Mouse (Mus musculus): ENCODE results near the gene Gucy2g. TPM values are rescaled to one million over a fixed set of nuclear protein-coding genes. Genes with fewer than 3 reads are reported as not detected.
A peak's percentile ranks its signal among the peaks of the same experiment; 100 is the strongest.
"Not testable (repeated sequence)": the region's sequence is repeated elsewhere in the genome, so short reads cannot be mapped to it uniquely, and the experiment has no call there.

Gucy2g gene
- total RNA-seq, 4 experiments from 2014 or later: not detected

- DNase-seq: no peak
Measured at GRCm38 (mm10) chr19:55162271-55162670, 78.8 kb downstream of the Gucy2g start.

GRCm38 (mm10) chr19:55159826-55160225 lies 81.2 kb downstream of the Gucy2g start:
- DNase-seq: no peak

GRCm38 (mm10) chr19:55158606-55159005 lies 82.4 kb downstream of the Gucy2g start:
- DNase-seq: peak; percentile 31

- no peak for DNase-seq
Measured at GRCm38 (mm10) chr19:55157029-55157428, 84.0 kb downstream of the Gucy2g start.

- DNase-seq: no peak
Measured at GRCm38 (mm10) chr19:55152983-55153382, 88.1 kb downstream of the Gucy2g start.

GRCm38 (mm10) chr19:55152274-55152673 lies 88.8 kb downstream of the Gucy2g start:
- not testable (repeated sequence) for DNase-seq

- DNase-seq: no peak
Measured at GRCm38 (mm10) chr19:55149646-55150045, 91.4 kb downstream of the Gucy2g start.

GRCm38 (mm10) chr19:55148109-55148508 lies 92.9 kb downstream of the Gucy2g start:
- no peak for DNase-seq

Small RNA genes lying within 50 kb of the gene (microRNA-seq; reads per million reads assigned to microRNA genes)
- gene Mir6715: 0.18 to 5.5 reads per million in 2 experiments

Other genes starting within 250 kb of the Gucy2g start
- 100 to 1,000 TPM in 3 of 4 experiments, 10 to 100 TPM in 1; 77.4 to 450 (median 220) TPM for gene Gpam, start 114.0 kb downstream of the Gucy2g start, total RNA-seq (2022)
- under 1 TPM in 2 of 4 experiments, not detected in 2; 0.55 to 0.66 TPM for gene Tectb, start 60.5 kb downstream of the Gucy2g start, total RNA-seq (2022)
- gene Acsl5, start 10.7 kb upstream of the Gucy2g start, total RNA-seq (2022): 100 to 1,000 TPM in 1 of 4 experiments, 10 to 100 TPM in 3; 47.1 to 132 (median 70.1) TPM
- gene Zdhhc6, start 74.8 kb upstream of the Gucy2g start, total RNA-seq (2022): 10 to 100 TPM; 40.9 to 50.9 (median 45.1) TPM
- gene Vti1a, start 75.1 kb upstream of the Gucy2g start, total RNA-seq (2022): 10 to 100 TPM; 38.6 to 56.3 (median 41.6) TPM